Mouse (Mus musculus): ENCODE measurements at regions not wholly inside any gene's neighbourhood (a gene's known extent, or its start where the extent isn't known, plus 50 kb on each side); places are given as distances from the start of the nearest gene placed in this dataset.
A peak's percentile ranks its signal among the peaks of the same experiment; 100 is the strongest.

DNA sequence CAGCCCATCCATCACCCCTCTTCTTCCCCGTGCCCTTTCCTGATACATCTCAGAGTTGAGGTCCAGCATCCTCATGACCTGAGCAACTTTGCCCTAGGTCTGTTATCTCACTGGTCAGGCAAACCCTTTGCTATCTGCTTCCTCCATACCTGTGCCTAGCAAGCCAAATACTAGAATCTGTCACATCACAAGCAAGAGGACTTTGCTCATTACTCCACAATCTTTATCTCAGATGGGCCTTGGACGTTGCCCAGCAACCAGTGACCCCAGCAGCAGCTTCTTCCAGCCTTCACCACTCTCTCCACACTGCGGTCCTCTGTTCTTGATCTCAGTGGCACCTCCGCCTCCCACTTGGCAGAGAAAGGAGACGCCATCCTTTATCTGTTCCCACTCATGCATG is 54.4 kb upstream of the Slc2a1 start:
- Histone ChIP-seq H3K9me3 (replicated peaks) (no peaks in the 10 kb centered on the region), H3K4me3 (ENCODE audit: low read depth, low read length) (peak overlapping the region; percentile 17; the same call in 1 of the 2 replicates), H3K27me3 (ENCODE audit: insufficient read depth, low read length) (peaks cover 25% of the 10 kb centered on the region), H3K4me1 (ENCODE audit: insufficient read depth, low read depth, low read length) (peaks cover 67% of the 10 kb centered on the region), H3K36me3 (replicated peaks) (no peaks in the 10 kb centered on the region)
- DNase-seq (ENCODE audit: low spot score) (no peak), ATAC-seq (ENCODE audit: extremely low read depth, insufficient number of reproducible peaks, low FRiP score, poor library complexity, severe bottlenecking) (peak; percentile 54)
- TF ChIP-seq TAL1 (conservative IDR thresholded peaks at IDR 0.05; ENCODE audit: low read depth, low read length) (peak; percentile 64), CTCF (IDR thresholded peaks at IDR 0.05; ENCODE audit: low read depth, low read length) (no peak)

DNA sequence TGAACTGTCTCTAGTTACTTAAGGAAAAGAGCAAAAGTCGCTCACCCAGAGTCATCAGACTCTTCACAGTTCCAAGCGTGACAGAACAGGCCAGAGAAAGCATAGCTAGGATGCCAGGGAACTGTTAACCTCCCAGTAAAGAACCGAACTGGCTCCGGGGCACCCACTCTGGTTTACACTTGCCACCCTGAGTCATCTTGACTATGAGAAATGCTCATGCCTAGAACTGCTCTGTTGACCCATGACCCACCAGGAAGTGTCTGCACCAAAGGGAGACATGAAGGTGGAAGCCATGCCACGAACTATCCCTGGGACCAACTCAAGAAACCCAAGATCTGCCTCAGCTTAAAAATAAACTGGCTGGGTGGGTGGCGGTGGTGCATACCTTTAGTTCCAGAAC is 51.3 kb upstream of the Slc2a1 start:
- H3K27me3 ChIP-seq (ENCODE audit: insufficient read depth, low read length), result peaks cover 30% of the 10 kb centered on the region
- H3K4me1 ChIP-seq (ENCODE audit: insufficient read depth, low read depth, low read length), result peaks cover 49% of the 10 kb centered on the region
- H3K4me3 ChIP-seq (ENCODE audit: low read depth, low read length), result no peak overlapping the region
- H3K9me3 ChIP-seq (replicated peaks), result no peaks in the 10 kb centered on the region
- TF ChIP-seq TAL1 (conservative IDR thresholded peaks at IDR 0.05; ENCODE audit: low read depth, low read length) (no peak), POLR2AphosphoS5 (IDR thresholded peaks at IDR 0.05; ENCODE audit: insufficient replicate concordance, low read depth, low read length) (no peak), GATA1 (IDR thresholded peaks at IDR 0.05; ENCODE audit: borderline replicate concordance, low read length) (no peak), GATA2 (IDR thresholded peaks at IDR 0.05; ENCODE audit: borderline replicate concordance, low read depth, low read length) (no peak), CTCF (IDR thresholded peaks at IDR 0.05; ENCODE audit: low read depth, low read length) (no peak)
- DNase-seq (ENCODE audit: low spot score) (no peak), ATAC-seq (ENCODE audit: extremely low read depth, insufficient number of reproducible peaks, low FRiP score, poor library complexity, severe bottlenecking) (no peak)
- H3K36me3 ChIP-seq (replicated peaks), result no peaks in the 10 kb centered on the region

DNA sequence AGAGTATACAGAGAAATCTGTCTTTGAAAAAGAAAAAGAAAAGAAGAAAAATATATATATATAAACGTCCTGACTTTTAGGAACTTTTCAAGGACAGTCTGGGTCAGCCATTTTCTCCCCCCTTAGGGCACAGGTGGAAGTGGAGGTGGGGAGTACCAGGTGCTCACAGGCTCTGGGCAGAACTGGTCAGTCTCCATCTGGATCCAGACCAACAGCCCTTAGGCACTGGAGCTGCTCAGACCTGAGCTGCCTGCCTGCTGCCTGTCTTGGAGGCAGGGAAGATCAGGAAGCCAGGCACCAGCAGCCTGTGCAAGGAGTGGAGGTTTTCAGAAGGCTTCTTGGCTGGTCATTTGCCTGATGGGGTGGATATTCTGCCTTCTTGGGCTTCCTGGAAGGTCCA is 50.7 kb upstream of the Slc2a1 start:
- DNase-seq (ENCODE audit: low spot score), result no peak
- Histone ChIP-seq H3K36me3 (replicated peaks) (no peaks in the 10 kb centered on the region), H3K4me1 (ENCODE audit: insufficient read depth, low read depth, low read length) (peaks cover 43% of the 10 kb centered on the region), H3K27me3 (ENCODE audit: insufficient read depth, low read length) (peaks cover 32% of the 10 kb centered on the region), H3K4me3 (ENCODE audit: low read depth, low read length) (no peak overlapping the region), H3K9me3 (replicated peaks) (no peaks in the 10 kb centered on the region)
- TF ChIP-seq GATA2 (IDR thresholded peaks at IDR 0.05; ENCODE audit: borderline replicate concordance, low read depth, low read length), result no peak
- TF ChIP-seq GATA1 (IDR thresholded peaks at IDR 0.05; ENCODE audit: borderline replicate concordance, low read length), result no peak
- no peak for TF ChIP-seq CTCF (IDR thresholded peaks at IDR 0.05; ENCODE audit: low read depth, low read length)
- TF ChIP-seq TAL1 (conservative IDR thresholded peaks at IDR 0.05; ENCODE audit: low read depth, low read length), result no peak
- TF ChIP-seq POLR2AphosphoS5 (IDR thresholded peaks at IDR 0.05; ENCODE audit: insufficient replicate concordance, low read depth, low read length), result no peak
- ATAC-seq (ENCODE audit: extremely low read depth, insufficient number of reproducible peaks, low FRiP score, poor library complexity, severe bottlenecking), result no peak
